Mouse (Mus musculus): Measurements from ENCODE around the gene Sqstm1.

- TF ChIP-seq CTCF (IDR thresholded peaks at IDR 0.05; ENCODE audit: extremely low read depth, insufficient read depth, low read length) (no peak), POLR2A (IDR thresholded peaks at IDR 0.05; ENCODE audit: extremely low read depth, insufficient read depth, low read length) (no peak)
Measured at GRCm38 (mm10) chr11:50206037-50206436, 4.6 kb downstream of the Sqstm1 start.

Measured in cortical plate, adult 2 months (tissue).